Mouse (Mus musculus): ENCODE data around the gene Klf1. TPM values are rescaled to one million over a fixed set of nuclear protein-coding genes. Genes with fewer than 3 reads are reported as not detected.

Klf1 gene
- total and polyA plus RNA-seq, 2 experiments from 2014 or later = 0.56 TPM; not detected in 1

GRCm38 (mm10) chr8:84917781-84918180 is 16.1 kb downstream of the Klf1 start:
- 30% methylated on average over 20 of the region's 20 CpGs for WGBS
- Histone ChIP-seq H3K36me3 (replicated peaks; ENCODE audit: control insufficient read depth, insufficient read depth, low read length) (no peaks in the 10 kb centered on the region), H3K4me3 (ENCODE audit: low read depth, low read length) (no peak overlapping the region), H3K4me2 (ENCODE audit: low read depth, low read length) (no peak overlapping the region), H3K4me1 (ENCODE audit: control insufficient read depth, insufficient read depth) (peaks cover 8% of the 10 kb centered on the region; the same call in 1 of the 2 replicates), H3K9ac (replicated peaks; ENCODE audit: low read depth, low read length) (no peak overlapping the region), H3K9me3 (replicated peaks; ENCODE audit: control insufficient read depth, low read length) (peaks cover 5% of the 10 kb centered on the region), H3K27me3 (ENCODE audit: control insufficient read depth, insufficient read depth, low read length) (peaks cover 38% of the 10 kb centered on the region), H3K27ac (ENCODE audit: low read depth) (no peak overlapping the region)
- ATAC-seq (ENCODE audit: insufficient read depth, low read depth) (no peak), DNase-seq (ENCODE audit: low spot score) (no peak)
- no peak for TF ChIP-seq EP300 (IDR thresholded peaks at IDR 0.05; ENCODE audit: low read depth)
- no peak for TF ChIP-seq CTCF (IDR thresholded peaks at IDR 0.05; ENCODE audit: low read depth)

GRCm38 (mm10) chr8:84918646-84919045 is 16.9 kb downstream of the Klf1 start:
- no peak overlapping the region for H3K4me2 ChIP-seq (ENCODE audit: low read depth, low read length)
- no peak overlapping the region for H3K27ac ChIP-seq (ENCODE audit: low read depth)
- H3K4me1 ChIP-seq (ENCODE audit: control insufficient read depth, insufficient read depth) = no peaks in the 10 kb centered on the region
- TF ChIP-seq EP300 (IDR thresholded peaks at IDR 0.05; ENCODE audit: low read depth) (no peak), CTCF (IDR thresholded peaks at IDR 0.05; ENCODE audit: low read depth) (no peak)
- DNase-seq (ENCODE audit: low spot score) = no peak
- H3K9me3 ChIP-seq (replicated peaks; ENCODE audit: control insufficient read depth, low read length) = peaks cover 5% of the 10 kb centered on the region
- H3K27me3 ChIP-seq (ENCODE audit: control insufficient read depth, insufficient read depth, low read length) = peaks cover 37% of the 10 kb centered on the region
- WGBS = 83% methylated on average over 15 of the region's 15 CpGs
- H3K36me3 ChIP-seq (replicated peaks; ENCODE audit: control insufficient read depth, insufficient read depth, low read length) = no peaks in the 10 kb centered on the region
- no peak for ATAC-seq (ENCODE audit: insufficient read depth, low read depth)
- H3K4me3 ChIP-seq (ENCODE audit: low read depth, low read length) = no peak overlapping the region
- H3K9ac ChIP-seq (replicated peaks; ENCODE audit: low read depth, low read length) = no peak overlapping the region

- DNase-seq (ENCODE audit: low spot score) (peak; percentile 76), ATAC-seq (ENCODE audit: insufficient read depth, low read depth) (peak; percentile 81)
- Histone ChIP-seq H3K9ac (replicated peaks; ENCODE audit: low read depth, low read length) (no peak overlapping the region), H3K4me1 (ENCODE audit: control insufficient read depth, insufficient read depth) (no peaks in the 10 kb centered on the region), H3K27ac (ENCODE audit: low read depth) (no peak overlapping the region), H3K27me3 (ENCODE audit: control insufficient read depth, insufficient read depth, low read length) (peaks cover 42% of the 10 kb centered on the region), H3K9me3 (replicated peaks; ENCODE audit: control insufficient read depth, low read length) (no peaks in the 10 kb centered on the region), H3K4me3 (ENCODE audit: low read depth, low read length) (no peak overlapping the region), H3K36me3 (replicated peaks; ENCODE audit: control insufficient read depth, insufficient read depth, low read length) (no peaks in the 10 kb centered on the region), H3K4me2 (ENCODE audit: low read depth, low read length) (no peak overlapping the region)
- WGBS = 13% methylated on average over 2 of the region's 2 CpGs
- TF ChIP-seq EP300 (IDR thresholded peaks at IDR 0.05; ENCODE audit: low read depth) (0 out of 2 replicates have a peak, but pooled peaks have one; percentile 22), CTCF (IDR thresholded peaks at IDR 0.05; ENCODE audit: low read depth) (no peak)
These were observed 19.9 kb downstream of the Klf1 start for GRCm38 (mm10) chr8:84921596-84921995.

- Histone ChIP-seq H3K27ac (ENCODE audit: low read depth) (no peak overlapping the region), H3K27me3 (ENCODE audit: control insufficient read depth, insufficient read depth, low read length) (peaks cover 44% of the 10 kb centered on the region), H3K4me3 (ENCODE audit: low read depth, low read length) (no peak overlapping the region), H3K4me1 (ENCODE audit: control insufficient read depth, insufficient read depth) (no peaks in the 10 kb centered on the region), H3K36me3 (replicated peaks; ENCODE audit: control insufficient read depth, insufficient read depth, low read length) (no peaks in the 10 kb centered on the region), H3K4me2 (ENCODE audit: low read depth, low read length) (no peak overlapping the region), H3K9ac (replicated peaks; ENCODE audit: low read depth, low read length) (no peak overlapping the region), H3K9me3 (replicated peaks; ENCODE audit: control insufficient read depth, low read length) (no peaks in the 10 kb centered on the region)
- DNase-seq (ENCODE audit: low spot score) (no peak), ATAC-seq (ENCODE audit: insufficient read depth, low read depth) (no peak)
- TF ChIP-seq CTCF (IDR thresholded peaks at IDR 0.05; ENCODE audit: low read depth) (no peak), EP300 (IDR thresholded peaks at IDR 0.05; ENCODE audit: low read depth) (no peak)
- WGBS = 47% methylated on average over 7 of the region's 7 CpGs
These were observed 23.8 kb downstream of the Klf1 start for GRCm38 (mm10) chr8:84925557-84925956.

- peaks cover 51% of the 10 kb centered on the region for H3K27me3 ChIP-seq (ENCODE audit: control insufficient read depth, insufficient read depth, low read length)
- no peak overlapping the region for H3K27ac ChIP-seq (ENCODE audit: low read depth)
These were observed 25.8 kb downstream of the Klf1 start for GRCm38 (mm10) chr8:84927513-84927912.

More at GRCm38 (mm10) chr8:84927513-84927912, 25.8 kb downstream of the Klf1 start:
- Histone ChIP-seq H3K4me1 (ENCODE audit: control insufficient read depth, insufficient read depth) (no peaks in the 10 kb centered on the region), H3K4me3 (ENCODE audit: low read depth, low read length) (no peak overlapping the region), H3K36me3 (replicated peaks; ENCODE audit: control insufficient read depth, insufficient read depth, low read length) (no peaks in the 10 kb centered on the region), H3K9me3 (replicated peaks; ENCODE audit: control insufficient read depth, low read length) (no peaks in the 10 kb centered on the region), H3K9ac (replicated peaks; ENCODE audit: low read depth, low read length) (no peak overlapping the region), H3K4me2 (ENCODE audit: low read depth, low read length) (no peak overlapping the region)
- ATAC-seq (ENCODE audit: insufficient read depth, low read depth) (no peak), DNase-seq (ENCODE audit: low spot score) (no peak)
- WGBS = 81% methylated on average over 1 of the region's 1 CpGs
- TF ChIP-seq EP300 (IDR thresholded peaks at IDR 0.05; ENCODE audit: low read depth) (no peak), CTCF (IDR thresholded peaks at IDR 0.05; ENCODE audit: low read depth) (no peak)
